Mouse (Mus musculus) induced T-regulatory cell, adult 2 months (primary cell): Measurements from ENCODE around the gene Hs6st2.

ENCODE experiments used
- DNase-seq: peaks from one replicate; pipeline ENCODE4 v3.0.0-alpha.2; 2012; ENCODE audit warnings: low read depth

The Hs6st2 gene

DNA sequence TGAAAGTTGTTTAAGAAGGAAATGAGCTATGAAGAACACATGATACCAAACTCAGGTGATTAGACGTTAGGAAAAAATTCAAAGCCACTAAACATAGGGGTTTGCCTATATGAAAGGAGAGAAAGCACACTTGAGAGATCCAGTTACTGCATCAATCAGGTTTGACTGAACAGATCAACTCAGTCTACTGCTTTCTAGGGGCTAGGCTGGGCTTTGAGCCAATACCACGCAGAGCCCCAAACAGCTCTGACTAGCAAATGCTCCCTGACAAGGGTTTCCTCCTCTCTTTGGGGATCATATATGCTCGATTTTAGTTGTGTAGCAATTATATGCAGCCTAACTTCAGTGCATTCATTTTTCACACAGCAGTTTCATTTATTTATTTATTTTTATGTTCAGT lies 96.2 kb downstream of the Hs6st2 start:
- DNase-seq = no peak

DNA sequence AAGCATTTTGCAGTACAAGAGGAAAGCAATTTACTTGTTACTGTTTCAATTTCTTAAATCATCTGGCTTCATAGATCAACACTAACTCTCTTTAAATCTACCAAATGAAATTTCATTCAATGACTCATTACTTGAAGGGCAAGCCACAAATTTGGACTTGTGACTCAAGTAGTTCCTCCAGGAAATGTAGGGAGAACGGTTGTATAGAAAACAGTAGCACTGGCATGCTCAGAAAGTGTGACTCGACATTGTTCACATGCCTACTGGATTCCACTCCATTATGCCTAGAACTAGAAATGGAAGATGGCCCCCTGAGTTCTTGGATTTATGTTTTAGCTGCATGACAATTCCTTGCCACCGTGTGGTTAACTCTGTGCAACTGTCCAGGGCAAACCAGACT lies 100.0 kb downstream of the Hs6st2 start:
- DNase-seq = no peak

DNA sequence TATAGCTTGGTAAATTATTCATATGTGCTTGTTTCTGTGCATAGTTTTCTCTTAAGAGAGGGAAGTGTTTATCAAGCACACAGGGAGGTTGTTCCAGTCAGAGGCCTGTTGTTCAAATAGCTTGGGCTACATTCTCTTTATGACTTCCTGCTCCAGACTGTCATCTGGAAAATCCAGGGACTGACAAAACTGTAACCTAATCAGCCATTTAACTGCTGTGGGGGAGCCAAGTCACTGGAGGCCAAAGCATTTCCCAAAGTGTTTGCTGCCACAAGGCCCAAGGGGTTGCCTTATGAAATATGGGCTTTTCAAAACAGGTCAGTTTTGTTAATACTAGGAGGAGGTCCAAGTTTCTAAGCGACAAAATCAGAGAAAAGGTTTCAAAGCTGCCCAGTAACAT lies 119.8 kb downstream of the Hs6st2 start:
- no peak for DNase-seq

DNA sequence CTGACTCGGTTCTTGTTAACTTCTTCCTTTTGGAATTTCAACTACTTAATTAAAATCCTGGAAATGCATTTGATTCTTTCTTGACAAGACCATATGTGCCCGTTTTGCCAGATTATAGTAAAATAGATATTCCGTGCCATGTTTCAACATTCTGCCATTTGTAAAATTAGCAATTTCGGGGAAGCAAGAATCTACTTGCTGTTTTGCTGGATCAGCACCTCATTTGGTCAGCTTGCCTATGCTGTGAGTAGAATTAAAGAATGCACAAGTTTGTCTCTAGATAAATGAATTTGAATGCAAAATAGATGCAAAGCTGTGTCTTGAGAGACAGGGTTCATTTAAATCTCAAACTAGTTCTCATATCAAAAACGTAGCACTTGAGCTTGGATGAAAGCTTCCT lies 142.0 kb downstream of the Hs6st2 start:
- no peak for DNase-seq

DNA sequence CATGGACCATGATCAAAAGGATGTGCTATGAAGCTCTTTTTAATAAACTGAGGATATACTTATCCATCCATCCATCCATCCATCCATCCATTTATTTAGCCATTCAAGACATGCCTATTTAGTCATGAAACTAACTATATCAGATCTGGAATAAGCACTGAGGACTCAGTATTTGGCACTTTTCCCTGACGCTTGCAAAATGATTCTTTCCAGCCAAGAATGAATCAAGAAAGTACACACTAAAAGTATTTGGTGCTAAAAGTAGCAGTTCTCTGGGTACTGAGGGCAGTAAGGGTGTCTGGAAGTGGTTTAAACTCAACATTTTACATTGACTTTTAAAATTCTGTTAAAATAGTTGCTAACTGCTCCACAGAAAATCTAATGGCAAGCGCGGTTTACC lies 144.6 kb downstream of the Hs6st2 start:
- no peak for DNase-seq

DNA sequence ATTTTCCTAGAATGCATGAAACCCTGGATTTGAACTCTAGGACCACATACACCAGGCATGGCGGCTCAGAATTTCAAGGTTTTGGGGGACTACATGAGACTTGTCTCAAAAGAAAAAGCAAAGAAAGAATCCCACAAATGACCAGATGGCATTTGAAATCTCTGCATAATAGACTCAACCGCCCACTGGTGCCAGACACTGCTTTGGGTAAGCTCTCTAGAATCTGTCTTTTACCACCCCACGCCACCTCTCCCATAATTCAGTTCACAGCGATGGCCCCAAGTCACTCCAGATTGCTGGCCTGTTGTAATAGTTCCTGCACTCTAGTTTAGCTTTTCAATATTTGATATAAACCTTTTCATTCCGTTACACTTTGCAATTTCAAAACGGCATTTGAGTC lies 146.4 kb downstream of the Hs6st2 start:
- no peak for DNase-seq

DNA sequence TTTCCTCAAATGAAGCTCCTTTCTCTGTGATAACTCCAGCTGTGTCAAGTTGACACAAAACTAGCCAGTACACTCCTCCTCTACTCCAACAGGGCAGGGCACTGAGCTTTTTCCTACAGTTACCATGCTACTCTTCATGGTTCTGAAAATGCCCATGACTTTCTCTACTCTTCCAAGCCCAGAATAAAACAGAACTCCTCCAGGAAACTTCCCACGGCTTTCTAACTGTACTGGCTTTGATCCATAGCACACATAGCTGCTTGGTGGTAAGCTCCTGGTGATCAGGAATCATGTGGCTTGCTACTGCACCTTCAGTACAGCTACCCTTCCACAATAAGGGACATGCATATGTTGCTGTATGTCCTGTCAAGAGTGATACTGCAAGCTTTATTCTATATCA lies 150.5 kb downstream of the Hs6st2 start:
- no peak for DNase-seq

DNA sequence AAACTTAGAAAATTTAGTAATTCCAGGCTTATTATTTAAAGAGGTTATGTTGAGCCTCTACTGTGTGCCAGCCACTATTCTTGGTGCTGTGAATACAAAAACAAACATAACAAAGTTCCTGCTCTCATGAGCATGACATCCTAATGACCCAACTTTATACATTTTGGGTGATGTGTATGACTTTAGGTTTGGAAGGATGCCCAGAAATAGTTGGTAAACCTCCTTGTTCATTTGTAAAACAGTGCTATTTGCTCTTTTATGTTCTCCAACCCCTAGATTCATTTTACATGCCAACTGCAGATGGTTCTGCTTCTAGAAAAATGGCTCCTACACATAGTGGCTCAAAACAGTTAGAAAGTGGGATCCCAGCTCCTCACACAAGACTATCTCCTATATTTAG lies 153.1 kb downstream of the Hs6st2 start:
- no peak for DNase-seq

DNA sequence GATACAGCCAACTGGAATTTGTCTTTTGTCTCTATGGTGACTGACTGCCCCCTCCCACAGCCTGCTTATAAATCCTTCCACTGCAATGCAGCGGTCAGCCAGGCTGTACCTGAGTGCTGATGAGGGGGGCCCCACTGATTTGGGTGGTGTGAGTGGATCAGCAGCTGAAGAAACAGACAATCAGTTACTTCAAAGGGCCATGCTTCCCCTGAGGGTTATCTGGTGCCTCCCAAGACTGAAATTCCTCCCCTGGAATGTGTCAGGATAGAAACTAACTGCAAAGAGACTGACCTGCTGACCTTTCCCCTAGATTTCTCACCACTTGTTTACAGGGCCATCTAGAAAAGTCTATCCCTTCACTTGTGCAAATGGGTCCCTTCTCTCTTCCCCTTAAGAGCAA lies 166.8 kb downstream of the Hs6st2 start:
- no peak for DNase-seq

DNA sequence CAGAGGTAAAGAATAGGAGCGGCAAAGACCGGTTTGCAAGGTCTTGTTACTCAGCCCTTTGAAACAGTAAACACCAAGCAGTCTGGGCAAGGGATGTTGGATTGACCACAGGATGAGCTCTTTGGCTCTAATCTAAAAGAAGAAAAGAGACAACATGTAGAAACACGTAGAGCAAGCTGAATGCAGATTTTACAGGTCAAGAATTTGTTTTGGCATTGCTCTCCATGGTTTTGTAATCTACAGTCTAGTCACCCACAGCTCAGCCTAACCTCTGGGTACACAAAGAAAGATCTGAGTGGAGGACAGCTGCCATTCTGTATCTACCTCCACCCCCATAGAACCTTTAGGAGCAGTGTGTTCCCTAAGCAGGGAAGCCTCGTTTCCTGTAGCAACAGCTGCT lies 175.1 kb downstream of the Hs6st2 start:
- no peak for DNase-seq

DNA sequence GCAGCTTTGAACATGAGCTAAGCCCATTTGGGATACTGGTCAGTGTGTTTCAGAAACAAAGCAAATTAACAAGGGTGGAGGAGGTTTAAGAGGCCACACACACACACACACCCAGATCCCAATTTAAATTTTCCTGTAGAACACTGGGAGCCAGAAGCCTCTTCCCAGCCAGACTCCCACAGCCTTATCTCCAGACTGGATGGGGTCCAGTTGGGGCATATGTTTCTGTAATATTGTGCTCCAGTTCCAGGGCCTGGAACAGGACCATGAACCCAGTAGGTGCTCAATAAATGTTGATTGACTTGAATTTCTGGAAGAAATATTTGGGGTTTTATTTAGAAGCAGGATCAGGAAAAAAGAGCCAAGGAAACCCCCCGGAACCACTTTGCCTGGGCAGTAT lies 176.0 kb downstream of the Hs6st2 start:
- DNase-seq = no peak

DNA sequence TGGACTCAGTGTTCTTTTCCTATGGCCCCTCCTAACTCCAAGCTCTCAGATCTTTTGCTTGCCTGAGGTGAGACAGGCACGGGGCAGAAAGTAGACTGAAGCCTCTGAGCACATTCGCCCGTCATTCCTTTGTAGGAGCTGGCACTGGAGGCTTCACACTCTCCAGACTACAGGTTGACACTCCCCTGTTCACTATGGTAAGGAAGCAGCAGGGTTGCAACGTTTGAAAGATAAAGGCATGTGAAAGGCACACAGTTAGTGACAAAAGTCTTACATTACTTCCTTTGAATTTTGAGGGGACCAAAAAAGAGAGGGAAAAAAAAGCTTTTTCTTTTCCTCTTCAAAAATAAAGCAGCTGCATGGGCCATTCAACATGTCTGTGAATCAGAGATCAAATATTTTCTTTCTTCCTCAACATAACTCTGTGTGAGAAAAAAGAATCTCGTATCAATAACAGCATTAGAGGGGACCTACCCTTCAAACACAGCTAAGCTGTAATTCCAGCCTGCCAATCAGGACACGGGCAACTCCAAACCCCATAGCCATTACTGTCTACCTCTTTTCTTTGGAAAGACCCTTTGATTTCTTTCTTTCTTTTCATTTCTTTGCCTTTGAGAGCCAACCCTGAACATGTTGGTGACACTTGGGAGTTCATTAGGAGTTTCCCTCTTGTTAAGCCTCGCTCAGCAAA lies 177.7 kb downstream of the Hs6st2 start:
- no peak for DNase-seq

DNA sequence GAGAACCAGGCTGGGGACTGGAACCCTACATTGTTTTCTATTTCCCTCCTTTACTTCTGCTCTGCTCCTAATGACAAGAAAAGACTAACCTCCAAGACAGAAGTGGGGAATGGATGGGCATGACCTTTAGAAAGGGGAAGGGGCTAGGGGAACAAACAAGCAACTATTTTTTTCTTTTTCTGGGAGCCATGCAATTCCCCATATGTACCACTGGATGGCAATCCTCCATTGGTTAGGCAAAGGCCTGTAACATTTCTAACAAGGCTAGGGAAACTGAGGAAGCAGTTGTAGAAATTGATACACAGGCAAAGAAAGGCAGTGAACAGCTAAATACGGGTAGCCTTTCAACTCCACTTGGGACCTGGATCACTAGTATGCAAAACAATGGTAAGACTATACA lies 183.8 kb downstream of the Hs6st2 start:
- no peak for DNase-seq

DNA sequence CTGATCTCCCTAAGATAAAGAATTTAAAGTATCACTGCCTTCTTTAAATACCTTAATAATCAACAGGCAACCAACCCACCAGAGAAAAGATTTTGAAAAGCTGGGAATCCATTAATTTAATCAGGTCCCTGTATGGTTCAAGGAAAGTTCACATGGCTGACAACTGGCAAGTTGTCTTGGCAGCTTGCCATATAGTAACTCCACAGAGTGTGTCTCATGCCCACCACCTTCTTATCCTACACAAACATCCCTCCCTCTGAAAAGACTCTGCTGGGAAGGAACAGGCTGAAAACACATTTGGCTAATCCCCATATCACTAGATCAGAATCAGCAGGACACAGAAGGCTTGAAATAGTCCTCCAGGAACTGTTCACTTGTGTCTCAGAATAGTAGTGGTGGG lies 193.3 kb downstream of the Hs6st2 start:
- no peak for DNase-seq

DNA sequence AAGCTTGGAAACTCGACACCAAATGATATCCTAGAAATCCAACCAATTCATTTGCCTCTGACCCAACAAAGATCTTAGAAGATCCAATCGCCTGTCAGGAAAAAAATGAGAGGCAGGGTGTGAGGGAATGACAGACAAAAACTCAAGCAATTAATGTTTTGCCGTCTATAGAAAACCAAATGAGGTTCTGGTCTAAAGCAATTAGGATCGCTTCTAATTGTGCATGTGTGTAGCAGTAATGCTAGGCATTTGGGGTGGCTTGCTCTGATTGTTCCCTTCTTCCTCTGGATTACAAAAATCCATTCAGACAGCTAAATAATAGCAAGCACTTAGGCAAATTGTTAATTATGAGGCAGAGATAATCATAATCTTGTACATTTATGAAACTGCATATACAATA lies 212.2 kb downstream of the Hs6st2 start:
- DNase-seq = no peak

DNA sequence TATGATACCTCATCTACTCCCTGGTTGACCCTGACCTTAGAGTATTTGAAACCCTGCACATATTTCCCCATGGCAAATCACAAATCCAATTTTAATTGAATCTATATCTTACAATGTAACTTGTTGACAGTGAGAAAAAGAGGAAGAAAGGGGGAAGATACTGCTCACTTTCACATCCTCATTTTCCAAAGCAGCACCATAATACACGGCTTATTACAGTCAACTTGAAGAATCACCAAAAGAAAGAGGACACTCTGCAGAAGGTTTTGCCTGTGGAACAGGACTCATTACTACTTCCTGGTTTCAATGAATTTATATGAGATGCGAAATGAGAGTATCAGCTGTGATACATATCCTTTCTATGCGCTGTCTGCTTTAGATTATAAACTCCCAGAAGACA lies 220.2 kb downstream of the Hs6st2 start:
- DNase-seq = no peak

DNA sequence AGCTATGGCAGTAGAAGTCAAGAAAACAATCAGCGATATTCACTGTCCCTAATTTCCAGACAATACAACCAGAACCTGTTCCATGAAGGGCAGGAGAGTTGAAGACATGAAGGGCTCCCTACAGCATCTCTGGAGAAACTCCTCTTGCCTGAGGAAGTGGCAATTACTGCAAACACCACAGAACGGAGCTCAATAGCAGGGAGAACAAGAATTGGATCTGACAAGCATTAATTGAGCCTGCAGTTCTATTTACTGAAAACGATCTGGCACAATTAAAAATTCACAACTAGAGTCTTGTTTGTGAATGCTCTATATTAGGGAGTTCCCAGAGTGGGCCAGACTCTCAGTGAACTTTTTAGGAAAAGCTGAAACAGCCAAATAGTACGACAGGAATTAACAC lies 238.3 kb downstream of the Hs6st2 start:
- no peak for DNase-seq

DNA sequence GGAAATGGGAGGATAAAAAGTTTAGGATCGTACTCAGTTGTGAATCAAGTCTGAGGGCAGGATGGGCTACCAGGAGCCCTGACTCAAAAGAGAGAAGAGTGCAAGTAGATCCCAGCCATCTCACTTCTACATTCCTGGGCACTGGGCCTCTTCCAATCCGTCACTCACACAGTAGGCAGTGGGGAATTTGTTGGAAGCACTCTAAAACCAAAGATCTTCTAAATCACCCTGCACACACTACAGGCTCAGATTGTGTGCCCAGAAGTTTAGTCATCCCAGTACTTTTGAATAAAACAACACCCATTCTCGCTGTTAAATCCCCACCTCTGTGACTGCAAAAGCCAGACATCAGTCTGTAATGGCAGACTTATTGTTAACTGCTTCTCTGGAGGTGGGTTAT lies 249.9 kb downstream of the Hs6st2 start:
- no peak for DNase-seq

DNA sequence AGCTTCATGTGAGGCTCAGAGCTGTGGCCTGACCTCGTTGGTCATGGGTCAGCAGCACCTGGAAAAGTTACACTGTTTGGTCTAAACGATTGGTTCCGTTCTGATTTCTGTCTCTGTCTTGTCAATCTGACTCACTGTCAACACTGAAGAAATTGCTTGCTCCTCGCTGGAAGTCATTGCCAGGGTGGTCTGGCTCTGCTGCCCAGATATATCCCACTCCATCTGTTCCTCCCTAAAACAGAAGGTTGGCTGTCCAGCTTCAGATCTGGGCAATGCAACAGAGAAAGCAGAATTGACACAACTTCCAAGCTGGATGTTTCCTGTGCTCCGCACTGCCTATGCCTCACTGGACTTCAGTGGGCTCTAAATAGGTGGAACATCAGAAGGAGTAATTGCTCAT lies 256.6 kb downstream of the Hs6st2 start:
- no peak for DNase-seq

DNA sequence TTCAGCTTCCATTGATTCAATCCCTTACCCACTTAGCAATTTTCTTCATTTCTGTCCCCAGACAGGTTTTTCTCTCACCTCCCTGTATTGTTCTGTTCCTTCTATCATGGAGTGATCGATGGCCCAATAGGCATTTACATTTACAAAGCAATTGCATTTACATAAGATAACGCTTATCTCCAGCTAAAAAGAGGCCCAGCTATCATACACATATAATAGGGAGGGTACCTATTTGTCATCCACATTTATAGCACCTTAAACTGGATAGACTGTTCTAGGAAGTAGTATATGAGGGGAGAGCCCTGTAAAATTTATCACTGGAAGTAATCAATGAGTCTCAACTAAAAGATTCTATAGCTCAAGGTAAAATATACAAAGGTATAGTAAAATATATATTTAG lies 271.4 kb downstream of the Hs6st2 start:
- no peak for DNase-seq

DNA sequence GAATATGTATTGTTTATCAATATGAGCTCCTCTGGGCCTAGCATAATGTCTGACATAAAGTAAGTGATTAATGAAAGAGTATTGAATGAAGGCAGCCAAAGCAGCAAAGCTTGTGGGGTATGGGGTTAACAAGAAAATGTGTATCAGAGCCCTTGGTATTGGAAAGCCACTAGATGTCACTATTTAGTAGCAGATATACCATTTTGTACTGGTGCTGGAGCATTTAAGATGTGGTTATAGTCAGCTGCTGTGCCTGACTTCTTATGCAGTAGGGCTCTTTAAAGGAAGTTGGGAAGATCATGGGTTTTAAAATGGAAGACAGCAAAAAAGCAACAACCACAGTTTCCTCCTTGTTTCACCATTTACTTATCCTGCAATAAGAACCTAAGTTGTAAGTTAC lies 284.2 kb downstream of the Hs6st2 start:
- peak; percentile 5 for DNase-seq

DNA sequence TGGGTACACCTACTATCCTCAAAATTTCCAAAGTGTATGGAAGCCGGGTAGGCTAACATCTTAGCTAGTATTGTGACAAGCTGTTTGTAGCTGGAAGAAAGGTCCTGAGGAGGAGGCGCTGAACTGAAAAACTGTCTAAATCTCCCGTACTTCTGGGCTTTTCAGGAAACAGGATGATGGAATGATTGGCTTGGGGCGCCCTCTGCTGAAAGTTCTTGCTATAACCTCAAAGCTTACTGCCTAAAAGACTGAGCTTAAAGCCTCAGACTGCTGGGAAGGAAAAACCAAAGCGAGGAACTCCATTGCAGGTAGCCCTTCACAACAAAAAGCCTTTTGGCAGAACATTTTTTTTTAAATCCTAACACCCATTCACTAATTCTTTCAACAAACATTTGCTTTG lies 307.0 kb downstream of the Hs6st2 start:
- DNase-seq = peak; percentile 64

DNA sequence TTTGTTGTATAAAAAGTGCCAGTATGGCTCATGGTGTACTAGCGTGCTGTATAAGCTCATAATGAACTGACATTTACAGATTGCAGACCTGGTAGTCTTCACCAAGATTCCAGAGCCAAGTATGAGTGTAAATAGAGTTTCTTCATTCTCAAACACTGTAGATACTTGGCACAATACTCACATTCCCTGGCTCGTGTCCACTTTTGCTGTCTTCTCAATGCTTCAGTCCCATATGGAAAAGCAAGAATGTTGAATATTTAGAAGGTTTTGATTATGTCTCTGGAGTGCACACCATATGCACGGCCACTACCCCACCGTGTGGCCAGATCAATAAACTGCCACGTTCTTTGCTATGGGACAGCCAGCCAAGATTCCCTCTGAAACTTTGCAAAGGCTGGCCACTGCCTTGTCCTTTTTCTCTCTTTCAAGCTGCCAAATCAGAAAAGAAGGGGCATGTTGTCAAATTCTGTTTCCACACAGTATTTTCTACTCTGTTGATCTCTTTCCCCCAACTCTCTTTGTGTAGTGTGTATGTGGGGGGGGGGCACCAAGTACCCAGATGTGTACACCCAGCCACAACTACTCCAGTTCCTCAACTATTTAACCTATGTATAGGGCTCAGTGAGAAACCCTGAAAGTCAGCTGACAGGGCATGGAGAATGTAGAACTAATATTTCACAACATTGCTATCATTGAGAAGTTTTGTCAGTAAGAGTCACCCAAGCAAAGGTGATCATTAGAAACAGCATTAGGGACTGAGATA lies 309.0 kb downstream of the Hs6st2 start:
- DNase-seq = peak; percentile 4

DNA sequence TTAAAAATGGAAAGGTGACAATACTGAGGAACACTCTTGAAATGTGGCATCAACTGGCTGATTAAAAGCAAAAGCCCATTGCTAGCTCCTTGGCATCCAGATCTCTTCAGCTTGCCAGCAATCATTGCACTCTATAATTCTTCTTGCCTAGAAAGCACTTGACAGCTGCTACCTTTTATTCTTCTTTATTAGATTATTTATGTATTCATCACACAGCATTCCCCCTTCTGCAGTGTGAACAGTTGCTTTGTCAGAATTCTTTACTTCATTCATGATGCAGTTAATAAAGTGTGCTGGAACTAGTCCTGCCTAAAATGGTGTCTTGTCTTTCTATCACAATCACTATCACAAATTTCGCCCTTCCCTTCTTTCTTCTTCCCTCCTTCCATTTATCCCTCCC lies 332.0 kb downstream of the Hs6st2 start:
- DNase-seq = no peak
